Mouse (Mus musculus) retina, postnatal 7 days (tissue): ENCODE results near the gene Cutal.

Source experiments
- DNase-seq: peaks from one replicate; pipeline ENCODE4 v3.0.0-alpha.2; 2012; ENCODE audit warnings: low read depth, low spot score

Cutal gene

GRCm38 (mm10) chr2:34883190-34883589 is 9.0 kb downstream of the Cutal start:
- no peak for DNase-seq

DNA sequence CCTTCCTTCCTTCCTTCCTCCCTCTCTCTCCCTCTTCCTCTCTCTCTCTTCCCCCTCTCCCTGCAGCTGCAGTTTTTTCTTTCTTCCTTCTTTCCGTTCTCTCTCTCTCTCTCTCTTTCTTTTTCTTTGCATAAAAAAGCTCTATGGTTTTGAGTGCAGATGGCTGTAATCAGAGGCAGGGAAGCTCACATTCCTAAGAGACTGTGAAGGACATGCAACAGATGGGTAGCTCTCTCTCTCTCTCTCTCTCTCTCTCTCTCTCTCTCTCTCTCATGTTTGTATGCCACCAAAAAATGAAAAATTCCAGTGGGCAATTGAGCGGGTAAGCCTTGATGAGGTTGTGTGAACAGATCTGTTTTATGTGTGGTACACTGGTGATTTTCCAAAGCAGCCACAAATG is 10.0 kb downstream of the Cutal start:
- DNase-seq: no peak

- no peak for DNase-seq
Observed at GRCm38 (mm10) chr2:34893950-34894349, 19.8 kb downstream of the Cutal start.

GRCm38 (mm10) chr2:34895503-34896113 is 21.4 kb downstream of the Cutal start:
- DNase-seq: no peak

GRCm38 (mm10) chr2:34896821-34897460 is 22.7 kb downstream of the Cutal start:
- no peak for DNase-seq

DNA sequence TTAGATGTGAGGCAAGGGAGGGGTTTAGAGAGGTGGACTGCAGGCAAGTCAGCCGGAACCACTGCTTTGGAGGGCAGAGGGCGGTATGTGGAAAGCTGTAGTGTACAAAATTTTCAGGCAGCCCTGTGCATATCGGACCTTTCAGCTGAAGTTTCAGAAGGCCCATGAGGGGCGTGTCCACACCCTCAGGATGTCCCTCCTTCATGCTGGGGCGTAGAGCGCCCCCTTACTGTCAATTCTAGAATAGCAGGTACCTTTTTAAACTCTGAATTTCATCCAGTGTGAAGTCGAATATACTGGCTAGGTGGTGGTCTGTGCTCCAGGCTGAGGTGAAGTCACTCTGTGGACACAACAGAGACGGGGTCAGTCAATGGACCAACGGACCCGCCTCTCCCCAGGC is 23.6 kb downstream of the Cutal start:
- DNase-seq: no peak

- no peak for DNase-seq
Observed at GRCm38 (mm10) chr2:34899682-34900081, 25.5 kb downstream of the Cutal start.

GRCm38 (mm10) chr2:34900412-34900811 is 26.2 kb downstream of the Cutal start:
- DNase-seq: no peak

DNA sequence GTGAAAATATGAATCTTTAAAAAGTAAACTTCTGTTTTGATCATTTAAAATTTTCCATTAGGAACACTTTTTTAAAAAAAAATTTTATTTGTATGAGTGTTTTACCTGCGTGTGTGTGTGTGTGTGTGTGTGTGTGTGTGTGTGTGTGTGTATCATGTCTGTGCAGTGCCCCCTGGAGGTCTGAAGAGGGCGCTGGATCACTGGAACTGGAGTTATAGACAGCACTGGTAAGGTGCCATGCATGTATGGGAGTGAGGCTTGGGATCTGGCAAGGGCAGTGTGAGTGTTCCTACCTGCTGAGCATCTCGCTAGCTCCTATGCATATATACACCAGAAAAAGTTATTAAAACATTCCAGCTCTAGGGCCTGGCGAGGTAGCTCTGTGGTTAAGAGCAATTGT is 27.5 kb downstream of the Cutal start:
- DNase-seq: no peak

GRCm38 (mm10) chr2:34902731-34903130 is 28.5 kb downstream of the Cutal start:
- DNase-seq: no peak

DNA sequence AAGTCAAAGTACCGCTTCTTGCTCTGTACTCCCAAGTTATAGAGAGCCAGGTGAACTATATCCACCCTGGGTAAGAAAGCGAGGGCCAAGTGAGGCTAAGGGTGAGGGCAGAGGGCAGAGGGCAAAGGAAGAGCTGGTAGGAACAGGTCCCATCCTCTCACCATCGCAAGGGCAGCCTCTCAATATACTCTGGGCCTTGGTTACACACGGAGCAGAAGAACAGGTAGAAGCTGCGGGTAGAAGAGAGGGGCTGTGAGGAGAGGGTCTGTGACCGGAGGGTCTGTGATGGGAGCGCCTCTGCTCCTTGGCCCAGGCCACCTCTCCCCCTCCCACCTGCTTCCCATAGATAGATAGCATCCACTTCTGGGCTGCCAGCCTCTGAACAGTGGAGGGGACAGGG is 29.0 kb downstream of the Cutal start:
- no peak for DNase-seq

DNA sequence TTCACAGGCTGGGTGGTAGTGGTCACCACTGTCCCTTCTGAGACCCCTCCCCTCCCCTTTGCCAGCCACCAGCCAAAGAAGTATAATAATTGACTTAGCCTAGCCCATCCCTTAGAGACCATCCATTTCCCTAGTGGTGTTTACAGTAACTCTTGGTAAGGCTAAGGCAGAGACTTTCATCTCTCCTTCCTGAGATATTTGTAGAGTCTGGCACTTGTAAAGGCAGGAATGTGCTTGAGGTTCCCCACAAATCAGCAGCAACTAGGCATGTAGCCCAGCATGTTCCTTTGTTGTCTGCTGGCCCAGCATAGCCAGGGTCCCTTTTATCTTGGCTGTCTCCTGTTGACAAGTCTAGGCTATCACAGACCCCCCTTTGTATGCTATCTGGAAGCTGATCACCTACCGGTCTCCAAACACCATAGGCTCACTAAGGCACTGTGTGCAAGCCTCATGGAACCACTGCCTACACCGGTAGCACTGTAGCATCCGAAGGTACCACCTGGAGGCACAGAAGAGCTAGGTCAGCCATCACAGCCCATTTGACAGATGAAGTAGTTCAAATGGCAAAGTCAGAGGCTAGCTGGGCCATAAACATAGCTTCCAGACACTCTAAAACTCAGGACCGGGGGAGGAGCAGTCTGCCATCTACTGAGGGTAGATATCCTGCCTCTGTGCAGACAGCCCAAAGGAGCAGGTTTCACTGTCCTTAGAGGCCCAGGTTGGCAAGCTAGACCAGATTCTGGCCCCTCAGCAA is 29.6 kb downstream of the Cutal start:
- no peak for DNase-seq

GRCm38 (mm10) chr2:34904849-34905542 is 30.8 kb downstream of the Cutal start:
- peak; percentile 99 for DNase-seq

DNA sequence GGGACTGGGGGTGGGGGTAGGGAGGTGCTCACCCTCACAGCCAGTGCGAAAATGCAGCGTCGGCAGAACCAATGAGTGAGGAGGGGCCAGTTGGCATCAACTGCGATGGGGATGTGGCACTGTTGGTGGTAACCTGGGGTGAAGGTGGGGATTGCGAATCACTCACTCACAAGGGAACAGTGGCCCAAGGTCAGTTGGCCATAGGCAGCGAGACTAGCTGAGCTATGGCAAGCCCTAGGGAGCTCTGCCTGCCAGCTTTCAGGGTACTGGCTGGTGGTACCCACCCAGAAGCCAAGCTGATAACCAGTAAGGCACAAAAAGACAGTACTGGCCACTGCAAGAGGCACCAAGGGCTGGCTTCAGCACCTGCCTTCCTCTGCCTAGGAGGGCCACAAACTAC is 32.2 kb downstream of the Cutal start:
- no peak for DNase-seq

DNA sequence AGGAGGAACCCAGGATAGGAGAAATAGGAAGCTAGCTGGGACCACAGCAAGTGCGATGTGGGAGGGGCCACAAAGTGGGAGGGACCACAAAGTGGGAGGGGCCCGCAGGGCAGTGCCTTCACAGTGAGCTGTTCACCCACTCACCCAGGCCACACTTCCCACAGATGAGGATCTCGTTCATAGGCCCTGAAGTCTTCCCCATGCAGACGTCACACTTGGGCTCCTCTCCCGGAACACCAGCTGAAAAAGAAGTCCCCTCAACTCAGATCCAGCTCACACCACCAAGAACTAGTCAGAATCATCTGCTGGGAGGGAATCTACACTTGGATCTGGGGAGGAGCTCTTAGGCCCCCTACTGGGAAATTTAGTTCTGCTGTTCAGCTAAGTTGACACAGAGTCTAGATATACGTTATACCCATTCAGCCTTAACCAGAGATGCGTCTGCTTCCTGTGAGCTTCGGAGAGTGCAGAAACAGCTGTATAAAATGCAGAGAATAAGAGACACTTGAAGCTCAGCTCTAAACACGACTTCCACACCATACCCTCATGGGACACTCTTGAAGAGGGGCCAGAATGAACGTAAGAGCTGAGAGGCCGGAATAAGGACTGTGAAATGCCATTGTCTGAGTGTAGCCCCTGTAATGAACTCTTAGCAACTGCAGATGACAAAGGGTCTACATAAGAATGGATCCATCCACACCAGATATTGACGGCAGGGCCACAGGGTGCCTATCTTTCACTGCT is 32.8 kb downstream of the Cutal start:
- no peak for DNase-seq

DNA sequence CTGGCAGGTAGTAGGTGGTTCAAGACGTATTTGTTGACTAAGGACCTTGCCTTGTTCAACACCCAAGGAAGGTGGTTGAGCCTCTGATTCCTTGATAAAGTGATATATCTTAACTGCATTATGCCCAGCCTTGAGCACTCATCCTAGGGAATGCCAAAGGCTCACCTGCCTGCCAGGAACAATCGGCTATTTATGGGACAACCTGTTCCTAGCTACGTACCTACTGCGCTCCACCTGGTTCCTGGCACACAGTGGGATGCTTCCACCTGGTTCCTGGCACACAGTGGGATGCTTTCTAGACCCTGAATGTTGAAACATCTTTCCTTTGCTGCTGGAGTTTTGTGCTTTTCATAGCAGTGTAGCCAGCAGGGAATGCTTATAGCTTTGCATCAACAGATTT is 35.5 kb downstream of the Cutal start:
- no peak for DNase-seq

DNA sequence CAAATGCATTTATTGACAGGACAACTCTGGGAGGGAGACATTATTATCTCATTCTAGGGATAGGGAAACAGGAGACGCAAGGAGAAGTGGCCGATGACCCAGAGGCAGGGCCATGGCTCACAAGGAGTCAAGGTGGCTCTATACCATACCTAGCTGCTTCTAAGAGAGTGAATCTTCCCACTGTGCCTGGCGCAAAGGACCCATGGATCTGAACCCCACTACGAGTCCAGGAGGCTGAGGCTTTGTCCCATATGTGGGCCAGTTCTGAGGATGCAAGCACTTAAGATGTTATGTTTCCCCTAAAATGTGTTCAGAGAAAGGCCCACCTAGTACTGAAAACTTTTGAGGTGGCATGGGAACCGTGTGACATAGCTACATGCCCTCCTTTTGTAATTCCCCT is 37.7 kb downstream of the Cutal start:
- no peak for DNase-seq

DNA sequence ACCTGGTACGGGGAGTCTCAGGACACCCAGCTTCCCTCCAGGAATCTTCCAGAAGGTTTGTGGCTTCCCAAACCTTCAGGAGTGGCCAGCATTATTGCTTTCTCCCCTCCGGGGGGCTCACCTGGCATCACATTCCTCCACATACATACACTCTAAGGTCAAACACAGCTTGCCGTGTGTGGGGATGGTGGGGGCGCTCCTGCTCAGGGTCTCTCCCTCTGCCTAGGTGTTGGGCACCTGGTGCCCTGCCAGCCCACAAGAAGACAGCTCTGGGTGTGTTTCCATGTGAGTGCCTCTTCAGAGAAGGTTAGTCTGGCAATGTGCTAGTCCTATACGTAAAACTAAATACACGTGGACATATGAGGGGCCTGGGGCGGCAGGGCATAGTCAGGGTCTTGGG is 38.4 kb downstream of the Cutal start:
- DNase-seq: no peak

GRCm38 (mm10) chr2:34913218-34914068 is 39.2 kb downstream of the Cutal start, which contains the start of gene Phf19:
Phf19 (minus strand) TSS chr2:34914026.
- no peak for DNase-seq

- no peak for DNase-seq
Observed at GRCm38 (mm10) chr2:34914069-34914822, 40.0 kb downstream of the Cutal start.
